Mouse (Mus musculus) liver, postnatal 0 days (tissue): Measurements from ENCODE around the gene Astn1.

Source experiments
- CTCF ChIP-seq: sonication (generic); IDR thresholded peaks from 2 replicates; pipeline ENCODE4 v1.5.1; 2016; ENCODE audit warnings: antibody characterized with exemption, low read depth
- EP300 ChIP-seq: IDR thresholded peaks from 2 replicates; pipeline ENCODE4 v1.6.1; 2016; ENCODE audit warnings: antibody characterized with exemption, low read depth, mild to moderate bottlenecking

GRCm38 (mm10) chr1:158596726-158597448, 234.8 kb downstream of the Astn1 start:
- TF ChIP-seq CTCF: peak; percentile 56
- TF ChIP-seq EP300: no peak
